Mouse (Mus musculus) left cerebral cortex, adult 8-10 months (tissue): ENCODE measurements around the gene Hist1h1d. TPM values are rescaled to one million over a fixed set of nuclear protein-coding genes. Genes with fewer than 3 reads are reported as not detected.
A peak's percentile ranks its signal among the peaks of the same experiment; 100 is the strongest.
"Not testable (repeated sequence)": the region's sequence is repeated elsewhere in the genome, so short reads cannot be mapped to it uniquely, and the experiment has no call there.

Source experiments
- DNase-seq, 2 experiments: peaks; one replicate each; pipeline ENCODE4 v3.0.0; 2022; ENCODE audit warnings: low spot score in 2 of 2
- total RNA-seq, 4 experiments: library from RNA; stranded (reverse); gene quantifications; 2 replicates each; pipeline ENCODE4 v1.2.4; 2022

The Hist1h1d gene
- total RNA-seq, 4 experiments from 2014 or later: 3.4 to 4.2 (median 3.5) TPM

- not testable (repeated sequence) for DNase-seq
Observed at GRCm38 (mm10) chr13:23571504-23572217, 18.6 kb downstream of the Hist1h1d start.

- DNase-seq: no peak
Observed at GRCm38 (mm10) chr13:23572218-23573033, 19.4 kb downstream of the Hist1h1d start.

GRCm38 (mm10) chr13:23573034-23573897 lies 20.2 kb downstream of the Hist1h1d start:
- DNase-seq: not testable (repeated sequence)

GRCm38 (mm10) chr13:23573898-23574524 lies 20.9 kb downstream of the Hist1h1d start, which contains the start of the genes Hist1h2bf and Hist1h2ad:
Hist1h2bf (minus strand) TSS chr13:23574196.
Hist1h2ad (plus strand) TSS chr13:23574381.
- DNase-seq: peak; percentile 74 to 96

GRCm38 (mm10) chr13:23574546-23575170 lies 21.6 kb downstream of the Hist1h1d start:
- DNase-seq: not testable (repeated sequence)

- DNase-seq: peak in 1 of 2 experiments; percentile 59
Observed at GRCm38 (mm10) chr13:23575271-23575851, 22.3 kb downstream of the Hist1h1d start, which contains the start of gene Hist1h3d. Hist1h3d (plus strand) TSS chr13:23575763.

GRCm38 (mm10) chr13:23575864-23576313 lies 22.8 kb downstream of the Hist1h1d start:
- DNase-seq: not testable (repeated sequence)

GRCm38 (mm10) chr13:23576351-23576881 lies 23.4 kb downstream of the Hist1h1d start:
- no peak for DNase-seq

GRCm38 (mm10) chr13:23576906-23577639 lies 24.0 kb downstream of the Hist1h1d start:
- DNase-seq: no peak

GRCm38 (mm10) chr13:23577835-23578234 lies 24.8 kb downstream of the Hist1h1d start:
- no peak for DNase-seq

- peak; percentile 96 to 99 for DNase-seq
Observed at GRCm38 (mm10) chr13:23581408-23582218, 28.6 kb downstream of the Hist1h1d start, which contains the start of gene Hist1h4d. Hist1h4d (plus strand) TSS chr13:23581598.

- no peak for DNase-seq
Observed at GRCm38 (mm10) chr13:23582219-23583056, 29.4 kb downstream of the Hist1h1d start.

GRCm38 (mm10) chr13:23583387-23584068 lies 30.5 kb downstream of the Hist1h1d start:
- DNase-seq: no peak

GRCm38 (mm10) chr13:23584331-23584730 lies 31.3 kb downstream of the Hist1h1d start:
- no peak for DNase-seq

GRCm38 (mm10) chr13:23585029-23585441 lies 32.0 kb downstream of the Hist1h1d start:
- peak; percentile 51 to 66 for DNase-seq

GRCm38 (mm10) chr13:23585442-23586098 lies 32.5 kb downstream of the Hist1h1d start:
- DNase-seq: peak; percentile 51 to 71
